Mouse (Mus musculus): ENCODE results near the gene Cd209a. TPM values are rescaled to one million over a fixed set of nuclear protein-coding genes. Genes with fewer than 3 reads are reported as not detected.

Cd209a gene
- polyA plus RNA-seq, 1 experiment from 2014 or later = 0.20 TPM

GRCm38 (mm10) chr8:3717321-3717954 lies 31.3 kb downstream of the Cd209a start:
- 65% methylated on average over 12 of the region's 12 CpGs for WGBS
- H3K4me2 ChIP-seq (ENCODE audit: low read depth, low read length) = no peak overlapping the region
- no peaks in the 10 kb centered on the region for H3K36me3 ChIP-seq (ENCODE audit: control insufficient read depth, insufficient read depth, low read length)
- ATAC-seq = no peak
- no peak overlapping the region for H3K4me3 ChIP-seq (ENCODE audit: low read length)
- H3K27ac ChIP-seq (ENCODE audit: low read length) = no peak overlapping the region
- no peaks in the 10 kb centered on the region for H3K9me3 ChIP-seq (ENCODE audit: control insufficient read depth, low read length)
- H3K4me1 ChIP-seq (ENCODE audit: control insufficient read depth, insufficient read depth, low read length) = no peaks in the 10 kb centered on the region
- H3K9ac ChIP-seq (ENCODE audit: low read depth, low read length) = no peak overlapping the region
- no peaks in the 10 kb centered on the region for H3K27me3 ChIP-seq (replicated peaks; ENCODE audit: control insufficient read depth, insufficient read depth, low read length)

GRCm38 (mm10) chr8:3711646-3712045 lies 37.1 kb downstream of the Cd209a start:
- H3K4me1 ChIP-seq (ENCODE audit: control insufficient read depth, insufficient read depth, low read length) = no peaks in the 10 kb centered on the region
- no peak for ATAC-seq
- no peak overlapping the region for H3K4me3 ChIP-seq (ENCODE audit: low read length)
- H3K9me3 ChIP-seq (ENCODE audit: control insufficient read depth, low read length) = no peaks in the 10 kb centered on the region
- H3K4me2 ChIP-seq (ENCODE audit: low read depth, low read length) = no peak overlapping the region
- H3K36me3 ChIP-seq (ENCODE audit: control insufficient read depth, insufficient read depth, low read length) = no peaks in the 10 kb centered on the region
- H3K27me3 ChIP-seq (replicated peaks; ENCODE audit: control insufficient read depth, insufficient read depth, low read length) = no peaks in the 10 kb centered on the region
- H3K27ac ChIP-seq (ENCODE audit: low read length) = no peak overlapping the region
- H3K9ac ChIP-seq (ENCODE audit: low read depth, low read length) = no peak overlapping the region
- 51% methylated on average over 2 of the region's 2 CpGs for WGBS

GRCm38 (mm10) chr8:3710312-3710711 lies 38.5 kb downstream of the Cd209a start:
- no peak overlapping the region for H3K27ac ChIP-seq (ENCODE audit: low read length)
- H3K9me3 ChIP-seq (ENCODE audit: control insufficient read depth, low read length) = no peaks in the 10 kb centered on the region
- no peak overlapping the region for H3K4me2 ChIP-seq (ENCODE audit: low read depth, low read length)
- no peaks in the 10 kb centered on the region for H3K4me1 ChIP-seq (ENCODE audit: control insufficient read depth, insufficient read depth, low read length)
- no peaks in the 10 kb centered on the region for H3K36me3 ChIP-seq (ENCODE audit: control insufficient read depth, insufficient read depth, low read length)
- H3K9ac ChIP-seq (ENCODE audit: low read depth, low read length) = no peak overlapping the region
- no peaks in the 10 kb centered on the region for H3K27me3 ChIP-seq (replicated peaks; ENCODE audit: control insufficient read depth, insufficient read depth, low read length)
- no peak for ATAC-seq
- no peak overlapping the region for H3K4me3 ChIP-seq (ENCODE audit: low read length)
- WGBS = 86% methylated on average over 3 of the region's 3 CpGs

GRCm38 (mm10) chr8:3707611-3708010 lies 41.2 kb downstream of the Cd209a start:
- no peaks in the 10 kb centered on the region for H3K36me3 ChIP-seq (ENCODE audit: control insufficient read depth, insufficient read depth, low read length)
- no peak for ATAC-seq
- WGBS = 66% methylated on average over 7 of the region's 7 CpGs

GRCm38 (mm10) chr8:3705711-3706110 lies 43.1 kb downstream of the Cd209a start:
- Histone ChIP-seq H3K9me3 (ENCODE audit: control insufficient read depth, low read length) (no peaks in the 10 kb centered on the region), H3K27ac (ENCODE audit: low read length) (no peak overlapping the region), H3K4me1 (ENCODE audit: control insufficient read depth, insufficient read depth, low read length) (no peaks in the 10 kb centered on the region), H3K4me2 (ENCODE audit: low read depth, low read length) (no peak overlapping the region), H3K9ac (ENCODE audit: low read depth, low read length) (no peak overlapping the region), H3K4me3 (ENCODE audit: low read length) (no peak overlapping the region), H3K27me3 (replicated peaks; ENCODE audit: control insufficient read depth, insufficient read depth, low read length) (no peaks in the 10 kb centered on the region), H3K36me3 (ENCODE audit: control insufficient read depth, insufficient read depth, low read length) (no peaks in the 10 kb centered on the region)
- WGBS = 60% methylated on average over 4 of the region's 4 CpGs
- no peak for ATAC-seq

More at GRCm38 (mm10) chr8:3707611-3708010, 41.2 kb downstream of the Cd209a start:
- no peak overlapping the region for H3K27ac ChIP-seq (ENCODE audit: low read length)
- H3K4me3 ChIP-seq (ENCODE audit: low read length) = no peak overlapping the region
- no peak overlapping the region for H3K4me2 ChIP-seq (ENCODE audit: low read depth, low read length)
- H3K9me3 ChIP-seq (ENCODE audit: control insufficient read depth, low read length) = no peaks in the 10 kb centered on the region
- no peak overlapping the region for H3K9ac ChIP-seq (ENCODE audit: low read depth, low read length)
- no peaks in the 10 kb centered on the region for H3K4me1 ChIP-seq (ENCODE audit: control insufficient read depth, insufficient read depth, low read length)
- H3K27me3 ChIP-seq (replicated peaks; ENCODE audit: control insufficient read depth, insufficient read depth, low read length) = no peaks in the 10 kb centered on the region

DNA sequence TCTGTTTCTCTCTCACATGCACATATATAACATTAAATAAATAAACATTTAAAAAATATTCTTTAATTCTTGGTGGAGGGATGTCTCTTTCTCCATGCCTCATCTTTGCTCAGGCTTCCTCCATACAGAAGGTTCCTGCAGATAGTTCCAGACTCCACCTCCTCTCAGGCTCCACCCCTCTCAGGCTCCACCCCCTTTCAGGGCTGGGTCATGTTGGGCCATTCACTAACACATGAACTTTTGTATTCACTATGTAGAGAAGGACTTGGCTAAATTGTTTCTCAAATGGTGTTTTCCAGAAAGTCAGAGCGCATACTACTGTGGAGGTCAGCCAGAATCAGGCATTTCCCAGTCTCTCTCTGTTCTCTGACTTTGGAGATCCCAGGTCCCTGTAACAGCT lies 47.3 kb downstream of the Cd209a start:
- no peak overlapping the region for H3K9ac ChIP-seq (ENCODE audit: low read depth, low read length)
- H3K9me3 ChIP-seq (ENCODE audit: control insufficient read depth, low read length) = no peaks in the 10 kb centered on the region
- H3K27ac ChIP-seq (ENCODE audit: low read length) = no peak overlapping the region
- no peak overlapping the region for H3K4me3 ChIP-seq (ENCODE audit: low read length)
- no peaks in the 10 kb centered on the region for H3K27me3 ChIP-seq (replicated peaks; ENCODE audit: control insufficient read depth, insufficient read depth, low read length)
- H3K4me1 ChIP-seq (ENCODE audit: control insufficient read depth, insufficient read depth, low read length) = no peaks in the 10 kb centered on the region
- no peaks in the 10 kb centered on the region for H3K36me3 ChIP-seq (ENCODE audit: control insufficient read depth, insufficient read depth, low read length)
- H3K4me2 ChIP-seq (ENCODE audit: low read depth, low read length) = no peak overlapping the region
- no peak for ATAC-seq
- WGBS = 89% methylated on average over 1 of the region's 1 CpGs

DNA sequence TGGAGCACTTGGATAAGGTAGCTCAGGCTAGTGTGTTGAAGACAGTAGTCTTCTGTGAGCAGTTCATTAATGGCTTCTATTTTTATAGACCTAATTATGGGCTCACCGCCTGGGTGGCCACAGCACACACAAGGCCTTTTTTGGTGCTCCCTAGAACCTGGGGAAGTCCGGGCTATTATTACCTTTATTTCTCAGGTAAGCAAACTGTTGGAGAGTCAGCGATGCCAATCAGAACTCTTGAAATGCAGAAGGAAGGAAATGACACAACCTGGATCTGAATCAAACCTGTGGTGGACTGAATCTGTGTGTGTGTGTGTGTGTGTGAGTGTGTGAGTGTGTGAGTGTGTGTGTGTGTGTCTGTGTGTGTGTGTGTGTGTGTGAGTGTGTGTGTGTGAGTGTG lies 54.7 kb downstream of the Cd209a start, which contains the start of gene Fcer2a:
Gene Fcer2a (minus strand): TSS at position 55 of the 400 bp plus-strand sequence.
- no peak for ATAC-seq
- H3K36me3 ChIP-seq (ENCODE audit: control insufficient read depth, insufficient read depth, low read length) = no peaks in the 10 kb centered on the region
- H3K9ac ChIP-seq (ENCODE audit: low read depth, low read length) = no peak within 1 kb of the TSS
- no peak within 1 kb of the TSS for H3K27ac ChIP-seq (ENCODE audit: low read length)
- no peaks in the 10 kb centered on the region for H3K27me3 ChIP-seq (replicated peaks; ENCODE audit: control insufficient read depth, insufficient read depth, low read length)
- no peak within 1 kb of the TSS for H3K4me3 ChIP-seq (ENCODE audit: low read length)
- H3K4me1 ChIP-seq (ENCODE audit: control insufficient read depth, insufficient read depth, low read length) = no peaks in the 10 kb centered on the region
- 81% methylated on average over 3 of the region's 3 CpGs for WGBS
- no peaks in the 10 kb centered on the region for H3K9me3 ChIP-seq (ENCODE audit: control insufficient read depth, low read length)
- H3K4me2 ChIP-seq (ENCODE audit: low read depth, low read length) = no peak within 1 kb of the TSS

Small RNA genes lying within 50 kb of the gene (microRNA-seq; reads per million reads assigned to microRNA genes)
- gene Gm24934 = not detected

Other genes with a start within 250 kb of the Cd209a start
- 73.6 and 94.9 TPM in 2 replicates for gene Mcoln1, start 248.5 kb downstream of the Cd209a start, polyA plus RNA-seq (2015; fragmentation: Nextera tagmentation; extraction: Ambion mirVana)
- gene Pnpla6, start 233.6 kb downstream of the Cd209a start, polyA plus RNA-seq (2015; fragmentation: Nextera tagmentation; extraction: Ambion mirVana) = 39.9 and 43.3 TPM in 2 replicates
- 5.7 and 6.1 TPM in 2 replicates for gene C330021F23Rik, start 181.0 kb downstream of the Cd209a start, polyA plus RNA-seq (2015; fragmentation: Nextera tagmentation; extraction: Ambion mirVana)
- 23.4 and 26.1 TPM in 2 replicates for gene Camsap3, start 161.7 kb downstream of the Cd209a start, polyA plus RNA-seq (2015; fragmentation: Nextera tagmentation; extraction: Ambion mirVana)
- gene Xab2, start 127.7 kb downstream of the Cd209a start, polyA plus RNA-seq (2015; fragmentation: Nextera tagmentation; extraction: Ambion mirVana) = 45.9 and 48.1 TPM in 2 replicates
- 86.6 and 86.9 TPM in 2 replicates for gene Pet100, start 127.4 kb downstream of the Cd209a start, polyA plus RNA-seq (2015; fragmentation: Nextera tagmentation; extraction: Ambion mirVana)
- gene Pcp2, start 123.4 kb downstream of the Cd209a start, polyA plus RNA-seq (2015; fragmentation: Nextera tagmentation; extraction: Ambion mirVana) = 0.29 TPM in 1 of 2 replicates, not detected in the other
- 161 and 169 TPM in 2 replicates for gene Stxbp2, start 118.0 kb downstream of the Cd209a start, polyA plus RNA-seq (2015; fragmentation: Nextera tagmentation; extraction: Ambion mirVana)
- not detected in 2 replicates for gene Retn, start 93.2 kb downstream of the Cd209a start, polyA plus RNA-seq (2015; fragmentation: Nextera tagmentation; extraction: Ambion mirVana)
- 0.29 and 0.62 TPM in 2 replicates for gene Mcemp1, start 83.2 kb downstream of the Cd209a start, polyA plus RNA-seq (2015; fragmentation: Nextera tagmentation; extraction: Ambion mirVana)
- 7.3 and 8.3 TPM in 2 replicates for gene Fcor, start 76.6 kb downstream of the Cd209a start, polyA plus RNA-seq (2015; fragmentation: Nextera tagmentation; extraction: Ambion mirVana)
- gene Trappc5, start 72.7 kb downstream of the Cd209a start, polyA plus RNA-seq (2015; fragmentation: Nextera tagmentation; extraction: Ambion mirVana) = 35.0 and 38.8 TPM in 2 replicates
- gene Fcer2a, start 54.8 kb downstream of the Cd209a start, polyA plus RNA-seq (2015; fragmentation: Nextera tagmentation; extraction: Ambion mirVana) = 0.06 TPM in 1 of 2 replicates, not detected in the other
- gene Clec4g, start 28.3 kb downstream of the Cd209a start, polyA plus RNA-seq (2015; fragmentation: Nextera tagmentation; extraction: Ambion mirVana) = 0.37 TPM in 1 of 2 replicates, not detected in the other
- gene Cd209e, start 105.3 kb upstream of the Cd209a start, polyA plus RNA-seq (2015; fragmentation: Nextera tagmentation; extraction: Ambion mirVana) = not detected in 2 replicates
- not detected in 2 replicates for gene Cd209d, start 129.6 kb upstream of the Cd209a start, polyA plus RNA-seq (2015; fragmentation: Nextera tagmentation; extraction: Ambion mirVana)
- 0.11 and 0.12 TPM in 2 replicates for gene Cd209b, start 177.9 kb upstream of the Cd209a start, polyA plus RNA-seq (2015; fragmentation: Nextera tagmentation; extraction: Ambion mirVana)
- gene Cd209c, start 205.8 kb upstream of the Cd209a start, polyA plus RNA-seq (2015; fragmentation: Nextera tagmentation; extraction: Ambion mirVana) = 0.15 and 0.43 TPM in 2 replicates

Data from intestine, embryonic 16.5 days (tissue).